Mouse (Mus musculus) midbrain, embryonic 11.5 days (tissue): ENCODE data around the gene Mlx. TPM values are rescaled to one million over a fixed set of nuclear protein-coding genes. Genes with fewer than 3 reads are reported as not detected.
A peak's percentile ranks its signal among the peaks of the same experiment; 100 is the strongest.
"Not testable (repeated sequence)": the region's sequence is repeated elsewhere in the genome, so short reads cannot be mapped to it uniquely, and the experiment has no call there.

Experiments used
- ATAC-seq: fragments of 200-750 bp; cut with Nextera tagmentation; 2 replicates; pipeline ENCODE4 v1.8.0; 2017; ENCODE audit warnings: moderate TSS enrichment, moderate library complexity; ENCODE audit not compliant: low FRiP score
- DNase-seq: peaks from one replicate; pipeline ENCODE4 v3.0.0; 2015; ENCODE audit warnings: low spot score; ENCODE audit errors: missing footprints
- H3K27ac ChIP-seq: fragments of 300-500 bp; sonication (generic); 2 replicates; pipeline ENCODE4 v1.5.1; 2014; ENCODE audit warnings: low read depth, low read length
- H3K27me3 ChIP-seq: fragments of 300-500 bp; sonication (generic); 2 replicates; pipeline ENCODE4 v1.6.1; 2014; ENCODE audit warnings: mild to moderate bottlenecking, low read length, moderate library complexity, mixed read lengths; ENCODE audit not compliant: control insufficient read depth, insufficient read depth
- H3K36me3 ChIP-seq: fragments of 300-500 bp; sonication (generic); 2 replicates; pipeline ENCODE4 v1.6.1; 2014; ENCODE audit warnings: mild to moderate bottlenecking, low read length, moderate library complexity, mixed read lengths; ENCODE audit not compliant: control insufficient read depth, insufficient read depth
- H3K4me1 ChIP-seq: fragments of 300-500 bp; sonication (generic); 2 replicates; pipeline ENCODE4 v1.6.1; 2014; ENCODE audit warnings: low read length; ENCODE audit not compliant: control insufficient read depth, insufficient read depth
- H3K4me2 ChIP-seq: fragments of 300-500 bp; sonication (generic); 2 replicates; pipeline ENCODE4 v1.6.1; 2014; ENCODE audit warnings: mild to moderate bottlenecking, moderate library complexity
- H3K4me3 ChIP-seq: fragments of 300-500 bp; sonication (generic); 2 replicates; pipeline ENCODE4 v1.5.1; 2014; ENCODE audit warnings: low read depth, low read length
- H3K9ac ChIP-seq: fragments of 300-500 bp; sonication (generic); 2 replicates; pipeline ENCODE4 v1.6.1; 2014; ENCODE audit warnings: low read length
- H3K9me3 ChIP-seq: fragments of 300-500 bp; sonication (generic); 2 replicates; pipeline ENCODE4 v1.6.1; 2016; ENCODE audit warnings: low read length; ENCODE audit not compliant: control insufficient read depth
- WGBS: fragments of 180-500 bp; shearing (Covaris S2); extraction: QIAGEN DNeasy Blood & Tissue Kit; methylation state at CpG from one replicate; pipeline ENCODE4 v1.1.7; 2014; 5-methylcytosine and 5-hydroxymethylcytosine counted together
- polyA plus RNA-seq: library from polyadenylated mRNA; unstranded; fragments of >200 nt; fragmentation: Nextera tagmentation; extraction: Ambion mirVana; gene quantifications from 2 replicates; pipeline ENCODE4 v1.2.1, GENCODE M21; 2014

Gene Mlx
- polyA plus RNA-seq, 1 experiment from 2014 or later, result 47.0 TPM

- H3K4me3 ChIP-seq, result peak overlapping the region; percentile 87
- peaks cover 17% of the 10 kb centered on the region for H3K4me1 ChIP-seq
- peaks cover 2% of the 10 kb centered on the region for H3K36me3 ChIP-seq
- peak overlapping the region; percentile 84 for H3K27ac ChIP-seq
- ATAC-seq (no peak), DNase-seq (no peak)
- peak overlapping the region; percentile 79 for H3K9ac ChIP-seq
- H3K27me3 ChIP-seq, result no peaks in the 10 kb centered on the region
- WGBS, result 27% methylated on average over 19 of the region's 19 CpGs
- peak overlapping the region; percentile 98 for H3K4me2 ChIP-seq
- H3K9me3 ChIP-seq, result no peaks in the 10 kb centered on the region
Measured at GRCm38 (mm10) chr11:101120545-101121188, 33.6 kb downstream of the Mlx start.

GRCm38 (mm10) chr11:101124494-101124893 is 37.4 kb downstream of the Mlx start:
- not testable (repeated sequence) for H3K4me3 ChIP-seq, H3K27ac ChIP-seq, H3K4me2 ChIP-seq, H3K9ac ChIP-seq, DNase-seq, ATAC-seq, H3K4me1 ChIP-seq, H3K9me3 ChIP-seq, H3K27me3 ChIP-seq
- 94% methylated on average over 8 of the region's 8 CpGs for WGBS
- peaks cover 11% of the 10 kb centered on the region for H3K36me3 ChIP-seq

- not testable (repeated sequence) for ATAC-seq, H3K27ac ChIP-seq, H3K4me1 ChIP-seq, H3K9ac ChIP-seq, H3K27me3 ChIP-seq, H3K9me3 ChIP-seq, H3K4me2 ChIP-seq, H3K4me3 ChIP-seq, DNase-seq
- WGBS, result 100% methylated on average over 7 of the region's 9 CpGs
- peaks cover 11% of the 10 kb centered on the region for H3K36me3 ChIP-seq
Measured at GRCm38 (mm10) chr11:101125008-101125407, 37.9 kb downstream of the Mlx start.

GRCm38 (mm10) chr11:101127075-101127474 is 40.0 kb downstream of the Mlx start:
- WGBS, result 94% methylated on average over 1 of the region's 1 CpGs
- ATAC-seq (no peak), DNase-seq (no peak)
- no peak overlapping the region for H3K9ac ChIP-seq
- H3K9me3 ChIP-seq, result no peaks in the 10 kb centered on the region
- no peaks in the 10 kb centered on the region for H3K27me3 ChIP-seq
- H3K4me3 ChIP-seq, result no peak overlapping the region
- H3K4me1 ChIP-seq, result no peaks in the 10 kb centered on the region
- no peak overlapping the region for H3K4me2 ChIP-seq
- H3K36me3 ChIP-seq, result peaks cover 11% of the 10 kb centered on the region
- no peak overlapping the region for H3K27ac ChIP-seq

GRCm38 (mm10) chr11:101128996-101129577 is 42.0 kb downstream of the Mlx start:
- H3K4me3 ChIP-seq, result no peak overlapping the region
- no peaks in the 10 kb centered on the region for H3K9me3 ChIP-seq
- ATAC-seq (no peak), DNase-seq (no peak)
- H3K9ac ChIP-seq, result no peak overlapping the region
- H3K27me3 ChIP-seq, result no peaks in the 10 kb centered on the region
- H3K36me3 ChIP-seq, result peaks cover 9% of the 10 kb centered on the region
- H3K4me1 ChIP-seq, result no peaks in the 10 kb centered on the region
- H3K27ac ChIP-seq, result no peak overlapping the region
- no peak overlapping the region for H3K4me2 ChIP-seq
- whole genome bisulfite sequencing, result 89% methylated on average over 11 of the region's 11 CpGs

- ATAC-seq (no peak), DNase-seq (no peak)
- WGBS, result 56% methylated on average over 18 of the region's 18 CpGs
- no peaks in the 10 kb centered on the region for H3K27me3 ChIP-seq
- no peak overlapping the region for H3K9ac ChIP-seq
- H3K27ac ChIP-seq, result no peak overlapping the region
- H3K4me1 ChIP-seq, result no peaks in the 10 kb centered on the region
- H3K36me3 ChIP-seq, result peaks cover 9% of the 10 kb centered on the region
- H3K4me2 ChIP-seq, result no peak overlapping the region
- H3K4me3 ChIP-seq, result no peak overlapping the region
- H3K9me3 ChIP-seq, result no peaks in the 10 kb centered on the region
Measured at GRCm38 (mm10) chr11:101130056-101130756, 43.1 kb downstream of the Mlx start.

GRCm38 (mm10) chr11:101131187-101131586 is 44.1 kb downstream of the Mlx start:
- Histone ChIP-seq H3K4me3 (no peak overlapping the region), H3K27me3 (no peaks in the 10 kb centered on the region), H3K27ac (no peak overlapping the region), H3K4me1 (no peaks in the 10 kb centered on the region), H3K9ac (no peak overlapping the region), H3K9me3 (no peaks in the 10 kb centered on the region), H3K4me2 (no peak overlapping the region), H3K36me3 (peaks cover 5% of the 10 kb centered on the region)
- DNase-seq, result no peak
- no peak for ATAC-seq
- 96% methylated on average over 2 of the region's 2 CpGs for WGBS

GRCm38 (mm10) chr11:101131701-101132100 is 44.6 kb downstream of the Mlx start:
- Histone ChIP-seq H3K27me3 (no peaks in the 10 kb centered on the region), H3K4me3 (no peak overlapping the region), H3K4me2 (no peak overlapping the region), H3K27ac (no peak overlapping the region), H3K9me3 (no peaks in the 10 kb centered on the region), H3K4me1 (no peaks in the 10 kb centered on the region), H3K36me3 (peaks cover under 1% of the 10 kb centered on the region), H3K9ac (no peak overlapping the region)
- DNase-seq (peak; percentile 89), ATAC-seq (no peak)
- WGBS, result 87% methylated on average over 6 of the region's 6 CpGs

- Histone ChIP-seq H3K9ac (no peak overlapping the region), H3K9me3 (no peaks in the 10 kb centered on the region), H3K4me3 (no peak overlapping the region), H3K27ac (no peak overlapping the region), H3K4me2 (no peak overlapping the region), H3K27me3 (no peaks in the 10 kb centered on the region), H3K4me1 (no peaks in the 10 kb centered on the region), H3K36me3 (no peaks in the 10 kb centered on the region)
- peak; percentile 64 for DNase-seq
- no peak for ATAC-seq
- WGBS, result 85% methylated on average over 12 of the region's 12 CpGs
Measured at GRCm38 (mm10) chr11:101133037-101133436, 46.0 kb downstream of the Mlx start.
